Mouse (Mus musculus): ENCODE data around the gene Zfp961. TPM values are rescaled to one million over a fixed set of nuclear protein-coding genes. Genes with fewer than 3 reads are reported as not detected.
A peak's percentile ranks its signal among the peaks of the same experiment; 100 is the strongest.
"Not testable (repeated sequence)": the region's sequence is repeated elsewhere in the genome, so short reads cannot be mapped to it uniquely, and the experiment has no call there.

The Zfp961 gene
- polyA plus RNA-seq (2012; ENCODE audit: insufficient read depth, insufficient read length, missing spikeins) = 13.7 and 16.6 TPM in 2 replicates

DNA sequence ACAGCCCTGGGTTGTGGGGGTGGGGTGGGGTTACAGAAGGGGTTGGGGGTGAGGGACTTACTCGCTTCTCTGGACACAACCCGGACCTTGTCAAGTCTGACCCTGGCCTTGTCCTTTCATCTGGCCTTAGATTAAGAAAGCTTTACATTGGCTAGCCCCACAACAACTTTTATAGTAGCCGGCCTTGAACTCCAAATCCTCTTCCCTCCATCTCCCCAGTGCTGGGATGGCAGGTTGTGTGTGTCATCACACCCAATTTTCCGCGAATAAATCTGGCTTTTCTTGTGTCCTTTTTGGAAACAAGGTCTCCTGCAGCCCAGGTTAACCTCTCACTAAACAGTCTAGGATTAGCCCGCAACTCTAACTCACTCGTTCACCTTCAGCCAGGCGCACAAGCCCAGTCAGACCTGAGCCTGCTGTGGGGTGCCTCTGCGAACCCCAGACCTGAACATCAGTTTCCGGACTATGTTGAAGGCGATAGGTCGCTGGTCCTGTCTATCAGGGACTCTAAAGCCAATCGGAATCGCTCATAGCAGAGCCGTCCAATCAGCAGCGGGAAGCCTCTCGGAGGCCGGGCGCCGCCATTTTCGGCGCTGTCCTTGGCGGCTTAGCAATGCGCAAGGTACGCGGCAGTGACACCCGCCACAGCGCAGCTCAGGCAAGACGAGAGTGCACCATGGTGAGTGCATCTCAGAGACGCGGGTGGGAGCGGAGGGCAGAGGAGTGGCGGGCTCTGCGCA lies at the start of gene Zfp961:
Gene Zfp961, plus strand, starts transcription at position 557 of the 740 bp plus-strand sequence.
- peak within 1 kb of the TSS; percentile 77 for H3K27ac ChIP-seq (replicated peaks; ENCODE audit: low read depth, low read length)

DNA sequence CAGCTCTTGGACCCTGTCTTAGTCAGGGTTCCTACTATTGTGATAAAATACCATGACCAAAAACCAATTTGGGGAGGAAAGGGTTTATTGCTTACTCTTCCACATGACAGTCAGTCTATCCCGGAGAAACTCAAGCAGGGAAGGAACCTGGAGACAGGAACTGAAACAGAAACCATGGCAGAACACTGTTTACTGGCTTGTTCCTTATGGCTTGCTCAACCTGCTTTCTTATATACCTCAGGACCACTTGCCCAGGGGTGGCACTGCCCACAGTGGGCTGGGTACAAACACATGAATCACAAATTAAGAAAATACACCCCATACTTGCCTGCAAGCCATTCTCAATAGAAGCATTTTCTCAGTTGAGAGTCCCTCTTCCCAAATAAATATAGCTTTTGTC lies 47.8 kb upstream of the Zfp961 start:
- not testable (repeated sequence) for H3K27ac ChIP-seq (replicated peaks; ENCODE audit: low read depth, low read length); H3K4me1 ChIP-seq (ENCODE audit: control insufficient read depth, insufficient read depth, insufficient read length, low read length); H3K4me3 ChIP-seq (ENCODE audit: insufficient read depth, low read depth, low read length)

More for the DNA sequence above, at the start of gene Zfp961:
- peaks cover 5% of the 10 kb centered on the region; the same call in 1 of the 2 replicates for H3K4me1 ChIP-seq (ENCODE audit: control insufficient read depth, insufficient read depth, insufficient read length, low read length)
- H3K4me3 ChIP-seq (ENCODE audit: insufficient read depth, low read depth, low read length) = peak within 1 kb of the TSS; percentile 98

DNA sequence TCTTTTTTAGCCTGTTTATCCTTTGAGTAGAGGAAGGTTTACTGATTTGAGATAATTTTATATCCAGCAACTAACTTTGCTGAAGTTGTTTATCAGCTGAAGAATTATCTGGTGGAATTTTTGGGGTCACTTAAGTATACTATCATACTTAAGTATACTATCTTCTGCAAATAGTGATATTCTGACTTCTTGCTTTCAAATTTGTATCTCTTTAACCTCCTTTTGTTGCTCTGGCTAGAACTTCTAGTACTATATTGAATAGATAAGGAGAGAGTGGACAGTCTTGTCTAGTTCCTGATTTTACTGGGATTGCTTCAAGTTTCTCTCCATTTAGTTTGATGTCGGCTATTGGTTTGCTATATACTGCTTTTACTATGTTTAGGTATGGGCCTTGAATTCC lies 44.0 kb upstream of the Zfp961 start:
- Histone ChIP-seq H3K4me3 (ENCODE audit: insufficient read depth, low read depth, low read length) (no peak overlapping the region), H3K4me1 (ENCODE audit: control insufficient read depth, insufficient read depth, insufficient read length, low read length) (no peaks in the 10 kb centered on the region)

DNA sequence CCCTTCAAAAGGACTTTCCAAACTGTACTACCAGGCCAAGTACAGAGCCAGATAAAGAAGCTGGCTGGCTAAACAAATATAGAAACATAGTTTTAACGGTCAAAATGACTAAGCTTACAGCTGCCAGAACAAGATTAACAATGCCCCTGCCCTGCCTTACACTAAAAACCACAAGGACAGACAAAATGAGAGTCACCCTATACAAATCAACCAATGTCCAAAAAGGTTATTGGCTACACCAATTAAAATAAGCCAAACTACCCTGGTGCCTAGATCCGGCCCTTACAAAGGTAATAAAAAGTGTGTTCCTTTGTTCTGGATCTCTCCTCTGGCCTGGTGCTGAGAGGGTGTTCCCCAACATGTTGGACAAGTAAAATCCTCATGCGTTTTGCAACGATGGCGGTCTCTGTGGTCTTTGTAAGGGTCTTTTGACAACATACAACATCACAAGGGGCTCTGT lies 43.0 kb upstream of the Zfp961 start:
- H3K27ac ChIP-seq (replicated peaks; ENCODE audit: low read depth, low read length) = peak overlapping the region; percentile 6; the same call in 1 of the 2 replicates
- peak overlapping the region; percentile 74 for H3K4me3 ChIP-seq (ENCODE audit: insufficient read depth, low read depth, low read length)
- no peaks in the 10 kb centered on the region for H3K4me1 ChIP-seq (ENCODE audit: control insufficient read depth, insufficient read depth, insufficient read length, low read length)

More for the DNA sequence above, 44.0 kb upstream of the Zfp961 start:
- H3K27ac ChIP-seq (replicated peaks; ENCODE audit: low read depth, low read length) = no peak overlapping the region

DNA sequence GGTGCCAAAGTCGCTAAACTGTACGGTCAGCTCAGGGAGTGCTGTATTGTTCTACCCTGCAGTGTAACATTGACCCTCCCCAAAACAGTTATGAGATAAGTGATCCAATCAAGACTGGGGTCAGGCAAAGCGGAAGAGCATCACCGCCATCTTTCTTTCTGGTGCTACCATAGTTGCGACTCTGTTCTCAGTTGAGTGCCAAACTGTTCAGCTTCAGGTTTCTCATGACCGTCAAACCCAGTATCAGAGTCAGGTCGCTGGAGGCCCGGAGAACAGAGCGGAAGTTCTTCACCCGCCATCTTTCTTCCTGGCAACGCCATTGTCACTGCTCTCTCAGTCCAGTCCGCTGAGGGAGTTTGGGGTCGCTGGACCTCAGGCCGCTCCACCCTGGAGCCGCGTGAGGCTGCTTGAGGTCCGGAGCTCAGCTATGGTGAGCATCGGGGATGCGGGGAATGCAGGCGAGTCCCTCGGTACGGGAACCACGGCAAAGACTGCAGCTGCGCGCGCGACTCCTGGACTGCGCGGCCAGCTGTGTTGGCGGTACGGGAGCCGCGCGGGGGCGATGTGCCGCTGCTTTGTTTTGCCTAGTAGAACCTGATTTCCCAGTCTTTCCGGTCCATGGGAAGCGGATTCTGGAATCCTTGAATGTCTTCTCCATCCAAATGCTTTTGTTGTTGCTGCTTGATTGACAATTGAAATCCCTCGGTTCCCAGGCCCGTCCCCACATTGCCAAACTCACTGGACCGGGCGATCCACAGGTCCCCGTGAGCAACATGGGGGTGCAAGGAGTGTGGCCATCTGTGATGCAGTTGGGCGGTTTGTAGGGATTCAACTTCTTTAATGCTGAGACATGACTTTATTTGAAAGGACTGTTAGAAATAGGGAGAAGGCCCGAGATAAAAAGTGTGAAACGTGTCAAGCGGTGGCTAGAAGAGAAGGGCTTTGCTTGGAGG lies 42.3 kb upstream of the Zfp961 start, which contains the start of the genes Zfp882 and Zfp617:
Gene Zfp882, plus strand, starts transcription at position 300 of the 953 bp plus-strand sequence.
Gene Zfp617, plus strand, starts transcription at position 327 of the 953 bp plus-strand sequence.
- Histone ChIP-seq H3K4me3 (ENCODE audit: insufficient read depth, low read depth, low read length) (peak within 1 kb of the TSS; percentile 74), H3K27ac (replicated peaks; ENCODE audit: low read depth, low read length) (peak within 1 kb of the TSS; percentile 86), H3K4me1 (ENCODE audit: control insufficient read depth, insufficient read depth, insufficient read length, low read length) (no peaks in the 10 kb centered on the region)

- H3K4me3 ChIP-seq (ENCODE audit: insufficient read depth, low read depth, low read length) = no peak overlapping the region
- no peak overlapping the region for H3K27ac ChIP-seq (replicated peaks; ENCODE audit: low read depth, low read length)
- H3K4me1 ChIP-seq (ENCODE audit: control insufficient read depth, insufficient read depth, insufficient read length, low read length) = no peaks in the 10 kb centered on the region
Measured at GRCm38 (mm10) chr8:71912286-71912685, 38.6 kb upstream of the Zfp961 start.

- H3K27ac ChIP-seq (replicated peaks; ENCODE audit: low read depth, low read length) = peak overlapping the region; percentile 97
- H3K4me3 ChIP-seq (ENCODE audit: insufficient read depth, low read depth, low read length) = peak overlapping the region; percentile 98
- peaks cover 9% of the 10 kb centered on the region for H3K4me1 ChIP-seq (ENCODE audit: control insufficient read depth, insufficient read depth, insufficient read length, low read length)
Measured at GRCm38 (mm10) chr8:71922567-71923401, 28.1 kb upstream of the Zfp961 start.

DNA sequence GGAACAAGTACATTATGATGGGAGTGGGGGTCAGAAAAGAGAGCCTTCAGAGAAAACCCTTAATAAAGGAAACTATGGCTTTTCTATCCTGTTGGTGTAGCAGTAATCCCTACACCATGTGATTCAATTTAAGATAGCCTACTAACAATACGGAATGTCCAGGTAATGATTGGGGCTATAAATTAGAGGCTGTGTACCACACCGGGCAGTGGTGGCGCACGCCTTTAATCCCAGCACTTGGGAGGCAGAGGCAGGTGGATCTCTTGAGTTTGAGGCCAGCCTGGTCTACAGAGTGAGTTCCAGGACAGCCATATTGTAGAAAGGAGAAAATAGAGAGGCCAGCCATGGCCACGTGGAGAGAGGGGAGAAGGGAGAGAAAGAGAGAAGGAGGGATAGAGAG lies 25.0 kb upstream of the Zfp961 start:
- Histone ChIP-seq H3K27ac (replicated peaks; ENCODE audit: low read depth, low read length) (no peak overlapping the region), H3K4me1 (ENCODE audit: control insufficient read depth, insufficient read depth, insufficient read length, low read length) (peaks cover 9% of the 10 kb centered on the region), H3K4me3 (ENCODE audit: insufficient read depth, low read depth, low read length) (no peak overlapping the region)

- H3K4me3 ChIP-seq (ENCODE audit: insufficient read depth, low read depth, low read length) = no peak overlapping the region
- peaks cover 9% of the 10 kb centered on the region for H3K4me1 ChIP-seq (ENCODE audit: control insufficient read depth, insufficient read depth, insufficient read length, low read length)
- H3K27ac ChIP-seq (replicated peaks; ENCODE audit: low read depth, low read length) = no peak overlapping the region
Measured at GRCm38 (mm10) chr8:71926551-71926950, 24.3 kb upstream of the Zfp961 start.

GRCm38 (mm10) chr8:71927779-71928178 lies 23.1 kb upstream of the Zfp961 start:
- no peak overlapping the region for H3K27ac ChIP-seq (replicated peaks; ENCODE audit: low read depth, low read length)
- peaks cover 9% of the 10 kb centered on the region for H3K4me1 ChIP-seq (ENCODE audit: control insufficient read depth, insufficient read depth, insufficient read length, low read length)
- H3K4me3 ChIP-seq (ENCODE audit: insufficient read depth, low read depth, low read length) = no peak overlapping the region

- not testable (repeated sequence) for H3K4me3 ChIP-seq (ENCODE audit: insufficient read depth, low read depth, low read length); H3K27ac ChIP-seq (replicated peaks; ENCODE audit: low read depth, low read length); H3K4me1 ChIP-seq (ENCODE audit: control insufficient read depth, insufficient read depth, insufficient read length, low read length)
Measured at GRCm38 (mm10) chr8:71938037-71938436, 12.8 kb upstream of the Zfp961 start.

GRCm38 (mm10) chr8:71940293-71941208 lies 10.3 kb upstream of the Zfp961 start:
- H3K4me3 ChIP-seq (ENCODE audit: insufficient read depth, low read depth, low read length) = no peak overlapping the region
- H3K4me1 ChIP-seq (ENCODE audit: control insufficient read depth, insufficient read depth, insufficient read length, low read length) = no peaks in the 10 kb centered on the region
- H3K27ac ChIP-seq (replicated peaks; ENCODE audit: low read depth, low read length) = no peak overlapping the region

GRCm38 (mm10) chr8:71941776-71942175 lies 9.1 kb upstream of the Zfp961 start:
- no peak overlapping the region for H3K4me3 ChIP-seq (ENCODE audit: insufficient read depth, low read depth, low read length)
- H3K27ac ChIP-seq (replicated peaks; ENCODE audit: low read depth, low read length) = no peak overlapping the region
- no peaks in the 10 kb centered on the region for H3K4me1 ChIP-seq (ENCODE audit: control insufficient read depth, insufficient read depth, insufficient read length, low read length)

Data from brown adipose tissue, adult 24 weeks (tissue).